Mouse (Mus musculus) liver, embryonic 12.5 days (tissue): ENCODE measurements around the gene Nxn. TPM values are rescaled to one million over a fixed set of nuclear protein-coding genes. Genes with fewer than 3 reads are reported as not detected.

Source experiments
- ATAC-seq: fragments of 200-750 bp; cut with Nextera tagmentation; 2 replicates; pipeline ENCODE4 v1.8.0; 2017; ENCODE audit warnings: moderate number of reproducible peaks, mild to moderate bottlenecking, moderate library complexity
- H3K27ac ChIP-seq: fragments of 300-500 bp; sonication (generic); 2 replicates; pipeline ENCODE4 v1.5.1; 2016; ENCODE audit warnings: mild to moderate bottlenecking
- H3K27me3 ChIP-seq: fragments of 300-500 bp; sonication (generic); replicated peaks from 2 replicates; pipeline ENCODE4 v1.6.1; 2016; ENCODE audit warnings: mild to moderate bottlenecking, moderate library complexity
- H3K36me3 ChIP-seq: fragments of 300-500 bp; sonication (generic); 2 replicates; pipeline ENCODE4 v1.6.1; 2016; ENCODE audit warnings: mild to moderate bottlenecking, moderate library complexity
- H3K4me1 ChIP-seq: fragments of 300-500 bp; sonication (generic); 2 replicates; pipeline ENCODE4 v1.6.1; 2016
- H3K4me2 ChIP-seq: fragments of 300-500 bp; sonication (generic); 2 replicates; pipeline ENCODE4 v1.6.1; 2016; ENCODE audit warnings: mild to moderate bottlenecking, moderate library complexity
- H3K4me3 ChIP-seq: fragments of 300-500 bp; sonication (generic); 2 replicates; pipeline ENCODE4 v1.5.1; 2016; ENCODE audit warnings: mild to moderate bottlenecking, moderate library complexity
- H3K9ac ChIP-seq: fragments of 300-500 bp; sonication (generic); 2 replicates; pipeline ENCODE4 v1.6.1; 2016; ENCODE audit warnings: mild to moderate bottlenecking, moderate library complexity
- H3K9me3 ChIP-seq: fragments of 300-500 bp; sonication (generic); replicated peaks from 2 replicates; pipeline ENCODE4 v1.6.1; 2016; ENCODE audit warnings: mild to moderate bottlenecking, moderate library complexity
- WGBS: fragments of 180-500 bp; shearing (Covaris S2); methylation state at CpG from one replicate; pipeline ENCODE4 v1.1.7; 2016; ENCODE audit not compliant: insufficient replicate concordance; 5-methylcytosine and 5-hydroxymethylcytosine counted together
- polyA plus RNA-seq: library from polyadenylated mRNA; unstranded; fragments of >200 nt; fragmentation: Nextera tagmentation; extraction: Ambion mirVana; gene quantifications from 2 replicates; pipeline ENCODE4 v1.2.1, GENCODE M21; 2016

Nxn gene
- polyA plus RNA-seq, 1 experiment from 2014 or later, result 6.0 TPM

DNA sequence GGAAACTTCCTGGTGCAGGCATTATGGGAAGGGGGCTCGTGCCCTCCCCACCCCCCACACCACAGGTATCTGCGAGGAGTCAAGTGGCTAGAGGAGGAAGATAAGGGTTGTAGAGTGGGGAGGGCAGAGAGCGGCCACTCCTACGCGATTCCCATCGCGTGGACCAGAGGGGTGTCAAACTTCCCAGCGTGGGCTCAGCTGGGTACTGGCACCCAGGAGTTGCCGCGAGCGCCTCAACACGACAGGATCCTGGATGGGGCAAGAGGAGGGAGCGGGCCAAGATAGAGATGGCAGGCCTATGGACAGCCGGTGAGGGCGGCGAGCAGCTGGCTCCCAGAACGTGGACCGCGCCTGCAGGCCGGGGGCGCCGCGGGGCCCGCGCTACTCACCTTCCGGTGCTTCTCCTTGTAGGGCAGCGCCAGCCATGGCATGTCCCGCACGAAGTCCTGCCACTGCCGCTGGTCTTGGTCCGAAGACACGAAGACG lies 585 bp downstream of the Nxn start:
- peaks cover 23% of the 10 kb centered on the region for H3K4me1 ChIP-seq
- H3K4me2 ChIP-seq, result peak overlapping the region; percentile 100
- peak; percentile 57 for ATAC-seq
- H3K9me3 ChIP-seq, result no peaks in the 10 kb centered on the region
- H3K4me3 ChIP-seq, result peak overlapping the region; percentile 75
- H3K9ac ChIP-seq, result peak overlapping the region; percentile 77
- H3K36me3 ChIP-seq, result no peaks in the 10 kb centered on the region
- 1% methylated on average over 32 of the region's 33 CpGs for WGBS
- H3K27ac ChIP-seq, result peak overlapping the region; percentile 51; the same call in 1 of the 2 replicates
- peaks cover 20% of the 10 kb centered on the region for H3K27me3 ChIP-seq

GRCm38 (mm10) chr11:76397650-76398311 lies 1.2 kb downstream of the Nxn start:
- no peak for ATAC-seq
- H3K27me3 ChIP-seq, result peaks cover 15% of the 10 kb centered on the region
- peak overlapping the region; percentile 100 for H3K4me2 ChIP-seq
- peaks cover 23% of the 10 kb centered on the region for H3K4me1 ChIP-seq
- H3K9me3 ChIP-seq, result no peaks in the 10 kb centered on the region
- peak overlapping the region; percentile 75 for H3K4me3 ChIP-seq
- no peaks in the 10 kb centered on the region for H3K36me3 ChIP-seq
- WGBS, result 4% methylated on average over 26 of the region's 26 CpGs
- H3K27ac ChIP-seq, result no peak overlapping the region
- peak overlapping the region; percentile 77 for H3K9ac ChIP-seq

- Histone ChIP-seq H3K36me3 (no peaks in the 10 kb centered on the region), H3K4me1 (peaks cover 8% of the 10 kb centered on the region), H3K4me2 (no peak overlapping the region), H3K9me3 (no peaks in the 10 kb centered on the region), H3K27ac (no peak overlapping the region), H3K27me3 (peaks cover 9% of the 10 kb centered on the region), H3K4me3 (no peak overlapping the region), H3K9ac (no peak overlapping the region)
- WGBS, result 83% methylated on average over 11 of the region's 11 CpGs
- no peak for ATAC-seq
These were observed 5.9 kb downstream of the Nxn start for GRCm38 (mm10) chr11:76392996-76393395.

DNA sequence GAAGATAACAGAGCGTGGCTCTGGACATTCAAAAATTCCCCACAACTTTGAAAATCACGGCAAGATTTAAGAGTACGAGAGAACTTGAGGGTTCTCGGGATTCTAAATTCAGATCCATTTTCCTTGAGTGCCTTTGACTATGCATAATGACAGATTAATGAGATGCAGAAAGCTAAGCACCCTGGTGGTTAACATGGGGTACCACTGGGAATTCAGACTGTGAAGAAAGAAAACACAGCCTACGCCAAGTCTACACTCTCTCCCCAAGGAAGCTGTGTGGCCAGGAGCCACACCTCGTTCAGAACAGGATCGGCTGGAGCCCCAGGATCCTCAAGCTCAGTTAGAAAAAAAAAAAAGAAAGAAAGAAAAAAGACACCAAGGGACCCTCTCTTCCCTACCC lies 6.4 kb downstream of the Nxn start:
- H3K4me2 ChIP-seq, result no peak overlapping the region
- peaks cover 5% of the 10 kb centered on the region for H3K4me1 ChIP-seq
- WGBS, result 75% methylated on average over 7 of the region's 7 CpGs
- no peaks in the 10 kb centered on the region for H3K9me3 ChIP-seq
- H3K9ac ChIP-seq, result no peak overlapping the region
- H3K27ac ChIP-seq, result no peak overlapping the region
- no peak overlapping the region for H3K4me3 ChIP-seq
- peaks cover 5% of the 10 kb centered on the region; the same call in 1 of the 2 replicates for H3K27me3 ChIP-seq
- ATAC-seq, result no peak
- no peaks in the 10 kb centered on the region for H3K36me3 ChIP-seq

DNA sequence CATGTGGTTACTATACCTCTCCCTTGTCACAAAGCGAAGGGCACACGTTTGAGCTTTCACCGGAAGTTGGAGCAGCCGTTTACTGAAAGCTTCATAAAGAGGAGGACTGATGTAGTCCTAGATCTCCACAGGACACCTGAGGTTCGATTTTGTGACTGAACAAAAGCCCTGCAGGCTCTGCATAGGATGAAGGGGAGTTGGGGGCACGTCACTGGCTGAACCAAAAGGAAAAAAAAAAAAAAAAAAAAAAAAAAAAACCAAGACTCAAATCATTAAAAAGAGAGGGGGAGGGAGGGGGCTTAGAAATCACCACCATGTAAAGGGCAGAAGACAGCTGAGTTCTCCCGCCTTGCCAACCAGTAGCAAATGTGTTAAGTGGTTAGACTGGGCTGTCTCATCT lies 10.2 kb downstream of the Nxn start:
- Histone ChIP-seq H3K4me2 (0 out of 2 replicates have a peak overlapping the region, but pooled peaks have one; percentile 7), H3K9ac (no peak overlapping the region), H3K9me3 (no peaks in the 10 kb centered on the region), H3K27me3 (no peaks in the 10 kb centered on the region), H3K36me3 (no peaks in the 10 kb centered on the region), H3K4me3 (no peak overlapping the region), H3K4me1 (0 out of 2 replicates have a peak, but pooled peaks cover 4% of the 10 kb centered on the region), H3K27ac (no peak overlapping the region)
- 55% methylated on average over 7 of the region's 7 CpGs for WGBS
- ATAC-seq, result no peak

- 69% methylated on average over 1 of the region's 1 CpGs for WGBS
- no peaks in the 10 kb centered on the region for H3K9me3 ChIP-seq
- no peak overlapping the region for H3K27ac ChIP-seq
- H3K4me2 ChIP-seq, result no peak overlapping the region
- H3K4me3 ChIP-seq, result no peak overlapping the region
- ATAC-seq, result no peak
- H3K27me3 ChIP-seq, result no peaks in the 10 kb centered on the region
- H3K36me3 ChIP-seq, result no peaks in the 10 kb centered on the region
- H3K9ac ChIP-seq, result no peak overlapping the region
- H3K4me1 ChIP-seq, result 0 out of 2 replicates have a peak, but pooled peaks cover 4% of the 10 kb centered on the region
These were observed 11.8 kb downstream of the Nxn start for GRCm38 (mm10) chr11:76387097-76387496.

DNA sequence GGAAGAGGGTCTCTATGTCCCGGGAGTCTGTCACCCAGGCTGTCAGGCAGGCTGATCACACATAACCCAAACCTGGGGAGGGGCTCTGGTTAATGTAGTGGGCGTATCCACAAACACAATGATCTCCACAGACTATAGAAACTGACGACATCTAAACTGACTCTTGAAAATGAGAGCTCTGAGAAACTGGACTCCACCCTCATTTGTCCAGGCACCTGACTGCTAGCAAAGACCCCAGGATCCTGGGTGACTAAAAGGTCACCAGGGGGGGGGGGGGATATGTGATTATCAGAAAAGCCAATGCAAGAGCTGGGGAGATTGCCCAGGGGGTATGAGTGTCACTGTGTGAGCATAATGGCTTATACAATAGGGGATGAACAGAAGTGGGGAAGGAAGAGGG lies 13.2 kb downstream of the Nxn start:
- H3K27me3 ChIP-seq, result no peaks in the 10 kb centered on the region
- H3K27ac ChIP-seq, result no peak overlapping the region
- no peak overlapping the region for H3K4me2 ChIP-seq
- no peaks in the 10 kb centered on the region for H3K36me3 ChIP-seq
- 63% methylated on average over 3 of the region's 3 CpGs for WGBS
- no peak overlapping the region for H3K4me3 ChIP-seq
- 0 out of 2 replicates have a peak, but pooled peaks cover 4% of the 10 kb centered on the region for H3K4me1 ChIP-seq
- H3K9ac ChIP-seq, result no peak overlapping the region
- ATAC-seq, result no peak
- H3K9me3 ChIP-seq, result no peaks in the 10 kb centered on the region

GRCm38 (mm10) chr11:76385017-76385416 lies 13.9 kb downstream of the Nxn start:
- no peak overlapping the region for H3K9ac ChIP-seq
- 71% methylated on average over 4 of the region's 4 CpGs for WGBS

GRCm38 (mm10) chr11:76384307-76384706 lies 14.6 kb downstream of the Nxn start:
- Histone ChIP-seq H3K4me3 (no peak overlapping the region), H3K9ac (no peak overlapping the region), H3K27me3 (no peaks in the 10 kb centered on the region), H3K27ac (no peak overlapping the region), H3K36me3 (no peaks in the 10 kb centered on the region), H3K4me1 (0 out of 2 replicates have a peak, but pooled peaks cover 4% of the 10 kb centered on the region), H3K4me2 (no peak overlapping the region), H3K9me3 (no peaks in the 10 kb centered on the region)
- ATAC-seq, result no peak
- WGBS, result 83% methylated on average over 5 of the region's 5 CpGs

More at GRCm38 (mm10) chr11:76385017-76385416, 13.9 kb downstream of the Nxn start:
- H3K4me2 ChIP-seq, result no peak overlapping the region
- H3K36me3 ChIP-seq, result no peaks in the 10 kb centered on the region
- H3K4me1 ChIP-seq, result 0 out of 2 replicates have a peak, but pooled peaks cover 4% of the 10 kb centered on the region
- H3K4me3 ChIP-seq, result no peak overlapping the region
- H3K27ac ChIP-seq, result no peak overlapping the region
- no peak for ATAC-seq
- no peaks in the 10 kb centered on the region for H3K27me3 ChIP-seq
- H3K9me3 ChIP-seq, result no peaks in the 10 kb centered on the region

- Histone ChIP-seq H3K36me3 (no peaks in the 10 kb centered on the region), H3K4me3 (no peak overlapping the region), H3K4me1 (no peaks in the 10 kb centered on the region), H3K9ac (no peak overlapping the region), H3K27ac (no peak overlapping the region), H3K9me3 (no peaks in the 10 kb centered on the region), H3K4me2 (no peak overlapping the region), H3K27me3 (no peaks in the 10 kb centered on the region)
- no peak for ATAC-seq
- 77% methylated on average over 13 of the region's 13 CpGs for WGBS
These were observed 16.1 kb downstream of the Nxn start for GRCm38 (mm10) chr11:76382711-76383324.

GRCm38 (mm10) chr11:76381201-76381885 lies 17.6 kb downstream of the Nxn start:
- H3K36me3 ChIP-seq, result no peaks in the 10 kb centered on the region
- H3K4me3 ChIP-seq, result no peak overlapping the region
- H3K4me1 ChIP-seq, result no peaks in the 10 kb centered on the region
- no peak for ATAC-seq
- H3K27ac ChIP-seq, result no peak overlapping the region
- no peaks in the 10 kb centered on the region for H3K9me3 ChIP-seq
- H3K4me2 ChIP-seq, result no peak overlapping the region
- H3K27me3 ChIP-seq, result no peaks in the 10 kb centered on the region
- 69% methylated on average over 15 of the region's 15 CpGs for WGBS
- H3K9ac ChIP-seq, result no peak overlapping the region
